Mouse (Mus musculus): Measurements from ENCODE around the gene Ntf5. TPM values are rescaled to one million over a fixed set of nuclear protein-coding genes. Genes with fewer than 3 reads are reported as not detected.

The Ntf5 gene
- total and polyA plus RNA-seq, 2 experiments from 2014 or later = not detected

- Histone ChIP-seq H3K36me3 (ENCODE audit: insufficient read depth, low read length) (no peaks in the 10 kb centered on the region), H3K4me2 (ENCODE audit: low read depth, low read length, poor library complexity, severe bottlenecking) (no peak overlapping the region), H3K9ac (replicated peaks; ENCODE audit: low read length, poor library complexity, severe bottlenecking) (no peak overlapping the region), H3K27ac (ENCODE audit: low read depth, low read length) (no peak overlapping the region), H3K9me3 (ENCODE audit: low read length) (no peaks in the 10 kb centered on the region), H3K4me1 (ENCODE audit: insufficient read depth, low read length) (no peaks in the 10 kb centered on the region), H3K4me3 (ENCODE audit: low read depth, low read length) (no peak overlapping the region), H3K27me3 (ENCODE audit: insufficient read depth, low read length) (peaks cover 73% of the 10 kb centered on the region)
- no peak for ATAC-seq (ENCODE audit: low FRiP score)
- WGBS = 82% methylated on average over 10 of the region's 10 CpGs
- no peak for TF ChIP-seq CTCF (IDR thresholded peaks at IDR 0.05)
- DNase-seq (ENCODE audit: low spot score) = no peak
Observed at GRCm38 (mm10) chr7:45407836-45408235, 5.7 kb upstream of the Ntf5 start.

- no peaks in the 10 kb centered on the region for H3K4me1 ChIP-seq (ENCODE audit: insufficient read depth, low read length)
- no peaks in the 10 kb centered on the region for H3K9me3 ChIP-seq (ENCODE audit: low read length)
- H3K36me3 ChIP-seq (ENCODE audit: insufficient read depth, low read length) = no peaks in the 10 kb centered on the region
- DNase-seq (ENCODE audit: low spot score) = no peak
- ATAC-seq (ENCODE audit: low FRiP score) = no peak
- H3K9ac ChIP-seq (replicated peaks; ENCODE audit: low read length, poor library complexity, severe bottlenecking) = no peak overlapping the region
- no peak overlapping the region for H3K4me3 ChIP-seq (ENCODE audit: low read depth, low read length)
- H3K27ac ChIP-seq (ENCODE audit: low read depth, low read length) = no peak overlapping the region
- peaks cover 78% of the 10 kb centered on the region for H3K27me3 ChIP-seq (ENCODE audit: insufficient read depth, low read length)
- WGBS = 79% methylated on average over 7 of the region's 7 CpGs
- H3K4me2 ChIP-seq (ENCODE audit: low read depth, low read length, poor library complexity, severe bottlenecking) = no peak overlapping the region
- no peak for TF ChIP-seq CTCF (IDR thresholded peaks at IDR 0.05)
Observed at GRCm38 (mm10) chr7:45408351-45408750, 5.1 kb upstream of the Ntf5 start.

- Histone ChIP-seq H3K36me3 (ENCODE audit: insufficient read depth, low read length) (no peaks in the 10 kb centered on the region), H3K27ac (ENCODE audit: low read depth, low read length) (no peak overlapping the region), H3K27me3 (ENCODE audit: insufficient read depth, low read length) (peaks cover 84% of the 10 kb centered on the region), H3K4me1 (ENCODE audit: insufficient read depth, low read length) (peaks cover 3% of the 10 kb centered on the region; the same call in 1 of the 2 replicates), H3K4me2 (ENCODE audit: low read depth, low read length, poor library complexity, severe bottlenecking) (no peak overlapping the region), H3K9me3 (ENCODE audit: low read length) (no peaks in the 10 kb centered on the region), H3K4me3 (ENCODE audit: low read depth, low read length) (no peak overlapping the region), H3K9ac (replicated peaks; ENCODE audit: low read length, poor library complexity, severe bottlenecking) (no peak overlapping the region)
- ATAC-seq (ENCODE audit: low FRiP score) = no peak
- WGBS = 91% methylated on average over 17 of the region's 17 CpGs
- TF ChIP-seq CTCF (IDR thresholded peaks at IDR 0.05) = no peak
- no peak for DNase-seq (ENCODE audit: low spot score)
Observed at GRCm38 (mm10) chr7:45408949-45409348, 4.5 kb upstream of the Ntf5 start.

GRCm38 (mm10) chr7:45409497-45410163 is 3.9 kb upstream of the Ntf5 start:
- ATAC-seq (ENCODE audit: low FRiP score) (no peak), DNase-seq (ENCODE audit: low spot score) (no peak)
- H3K27me3 ChIP-seq (ENCODE audit: insufficient read depth, low read length) = peaks cover 91% of the 10 kb centered on the region
- peaks cover 3% of the 10 kb centered on the region; the same call in 1 of the 2 replicates for H3K4me1 ChIP-seq (ENCODE audit: insufficient read depth, low read length)
- H3K9me3 ChIP-seq (ENCODE audit: low read length) = no peaks in the 10 kb centered on the region
- WGBS = 88% methylated on average over 8 of the region's 8 CpGs
- no peak overlapping the region for H3K4me2 ChIP-seq (ENCODE audit: low read depth, low read length, poor library complexity, severe bottlenecking)
- TF ChIP-seq CTCF (IDR thresholded peaks at IDR 0.05) = no peak
- no peaks in the 10 kb centered on the region for H3K36me3 ChIP-seq (ENCODE audit: insufficient read depth, low read length)
- H3K27ac ChIP-seq (ENCODE audit: low read depth, low read length) = no peak overlapping the region
- H3K4me3 ChIP-seq (ENCODE audit: low read depth, low read length) = no peak overlapping the region
- H3K9ac ChIP-seq (replicated peaks; ENCODE audit: low read length, poor library complexity, severe bottlenecking) = no peak overlapping the region

- no peak overlapping the region for H3K27ac ChIP-seq (ENCODE audit: low read depth, low read length)
- H3K36me3 ChIP-seq (ENCODE audit: insufficient read depth, low read length) = no peaks in the 10 kb centered on the region
- 78% methylated on average over 2 of the region's 2 CpGs for WGBS
- no peak overlapping the region for H3K4me3 ChIP-seq (ENCODE audit: low read depth, low read length)
- peaks cover 92% of the 10 kb centered on the region for H3K27me3 ChIP-seq (ENCODE audit: insufficient read depth, low read length)
- no peak overlapping the region for H3K4me2 ChIP-seq (ENCODE audit: low read depth, low read length, poor library complexity, severe bottlenecking)
- DNase-seq (ENCODE audit: low spot score) (no peak), ATAC-seq (ENCODE audit: low FRiP score) (no peak)
- peaks cover 3% of the 10 kb centered on the region; the same call in 1 of the 2 replicates for H3K4me1 ChIP-seq (ENCODE audit: insufficient read depth, low read length)
- TF ChIP-seq CTCF (IDR thresholded peaks at IDR 0.05) = no peak
- no peak overlapping the region for H3K9ac ChIP-seq (replicated peaks; ENCODE audit: low read length, poor library complexity, severe bottlenecking)
- no peaks in the 10 kb centered on the region for H3K9me3 ChIP-seq (ENCODE audit: low read length)
Observed at GRCm38 (mm10) chr7:45412421-45412820, 1.1 kb upstream of the Ntf5 start.

GRCm38 (mm10) chr7:45413864-45414739 is 607 bp downstream of the Ntf5 start:
- Histone ChIP-seq H3K9ac (replicated peaks; ENCODE audit: low read length, poor library complexity, severe bottlenecking) (peak overlapping the region; percentile 54), H3K9me3 (ENCODE audit: low read length) (no peaks in the 10 kb centered on the region), H3K4me2 (ENCODE audit: low read depth, low read length, poor library complexity, severe bottlenecking) (peak overlapping the region; percentile 79), H3K4me1 (ENCODE audit: insufficient read depth, low read length) (peaks cover 3% of the 10 kb centered on the region; the same call in 1 of the 2 replicates), H3K36me3 (ENCODE audit: insufficient read depth, low read length) (no peaks in the 10 kb centered on the region), H3K4me3 (ENCODE audit: low read depth, low read length) (peak overlapping the region; percentile 43), H3K27ac (ENCODE audit: low read depth, low read length) (no peak overlapping the region), H3K27me3 (ENCODE audit: insufficient read depth, low read length) (peaks cover 92% of the 10 kb centered on the region)
- DNase-seq (ENCODE audit: low spot score) (no peak), ATAC-seq (ENCODE audit: low FRiP score) (peak; percentile 28; the same call in 1 of the 2 replicates)
- no peak for TF ChIP-seq CTCF (IDR thresholded peaks at IDR 0.05)
- WGBS = 2% methylated on average over 22 of the region's 27 CpGs

All from midbrain, postnatal 0 days (tissue).